Mouse (Mus musculus) spleen, adult 2 months (tissue): ENCODE data around the gene Rnasel. TPM values are rescaled to one million over a fixed set of nuclear protein-coding genes. Genes with fewer than 3 reads are reported as not detected.

Experiments
- DNase-seq, 2 experiments: peaks; one replicate each; pipeline versions ENCODE4 v3.0.0 to v3.0.0-alpha.2; 2012 to 2021; ENCODE audit warnings: low spot score in 2 of 2, low read depth in 1 of 2
- H3K27ac ChIP-seq: fragments of 200-500 bp; 2 replicates; pipeline ENCODE4 v1.5.1; 2012; ENCODE audit warnings: low read length, inconsistent platforms; ENCODE audit not compliant: insufficient read depth
- H3K27me3 ChIP-seq: fragments of 200-500 bp; 2 replicates; pipeline ENCODE4 v1.6.1; 2012; ENCODE audit warnings: mild to moderate bottlenecking, moderate library complexity, low read length, inconsistent platforms; ENCODE audit not compliant: control insufficient read depth, insufficient read depth
- H3K36me3 ChIP-seq: fragments of 200-500 bp; 2 replicates; pipeline ENCODE4 v1.6.1; 2012; ENCODE audit warnings: mild to moderate bottlenecking, low read length, inconsistent platforms; ENCODE audit not compliant: control insufficient read depth, insufficient read depth
- H3K4me1 ChIP-seq: fragments of 200-500 bp; 2 replicates; pipeline ENCODE4 v1.6.1; 2011; ENCODE audit warnings: inconsistent platforms; ENCODE audit not compliant: control insufficient read depth, insufficient read depth, insufficient read length
- H3K4me3 ChIP-seq: fragments of 200-500 bp; 2 replicates; pipeline ENCODE4 v1.5.1; 2011; ENCODE audit warnings: mild to moderate bottlenecking, inconsistent platforms; ENCODE audit not compliant: insufficient read depth, insufficient read length; ENCODE audit errors: extremely low read depth
- CTCF ChIP-seq: fragments of 200-500 bp; IDR thresholded peaks from 2 replicates; pipeline ENCODE4 v1.5.1; 2011; ENCODE audit warnings: mild to moderate bottlenecking, inconsistent platforms; ENCODE audit not compliant: insufficient read depth, insufficient read length, insufficient replicate concordance; ENCODE audit errors: extremely low read depth
- POLR2A ChIP-seq: fragments of 200-500 bp; IDR thresholded peaks from 2 replicates; pipeline ENCODE4 v1.6.1; 2011; ENCODE audit warnings: low read depth, low read length, inconsistent platforms
- WGBS: fragments of 180-500 bp; shearing (Covaris S2); methylation state at CpG from one replicate; pipeline ENCODE4 v1.1.7; 2018; 5-methylcytosine and 5-hydroxymethylcytosine counted together
- polyA plus RNA-seq: library from polyadenylated mRNA; depleted of rRNA; stranded (reverse); fragments of >200 nt; gene quantifications from 2 replicates; pipeline ENCODE4 v1.2.3, GENCODE M21; 2012

Gene Rnasel
- polyA plus RNA-seq, 1 experiment: 7.0 TPM

DNA sequence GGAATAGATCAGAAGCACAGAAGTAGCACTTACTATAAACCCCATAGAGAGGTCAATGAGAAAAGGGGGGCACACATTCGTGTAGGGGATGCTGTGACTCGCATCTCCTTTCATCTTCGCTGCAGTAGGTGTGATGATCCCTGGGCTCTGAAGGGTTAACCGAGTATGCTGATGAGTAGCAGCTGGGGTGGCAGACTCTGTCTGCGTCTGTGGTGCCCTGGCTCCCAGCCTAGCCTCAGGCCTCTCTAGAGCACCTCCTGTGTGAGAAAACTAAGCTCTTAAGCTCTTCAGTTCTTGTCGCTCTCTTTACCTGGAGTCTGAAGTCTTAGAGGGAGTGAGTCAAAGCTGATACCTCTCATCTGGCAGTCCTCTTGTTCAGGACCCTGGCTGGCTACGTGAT is 45.1 kb upstream of the Rnasel start:
- 71% methylated on average over 7 of the region's 7 CpGs for WGBS
- Histone ChIP-seq H3K4me3 (no peak overlapping the region), H3K4me1 (peaks cover 5% of the 10 kb centered on the region; the same call in 1 of the 2 replicates), H3K27ac (no peak overlapping the region), H3K36me3 (no peaks in the 10 kb centered on the region), H3K27me3 (no peaks in the 10 kb centered on the region)
- DNase-seq: no peak
- TF ChIP-seq CTCF: no peak
- no peak for TF ChIP-seq POLR2A

DNA sequence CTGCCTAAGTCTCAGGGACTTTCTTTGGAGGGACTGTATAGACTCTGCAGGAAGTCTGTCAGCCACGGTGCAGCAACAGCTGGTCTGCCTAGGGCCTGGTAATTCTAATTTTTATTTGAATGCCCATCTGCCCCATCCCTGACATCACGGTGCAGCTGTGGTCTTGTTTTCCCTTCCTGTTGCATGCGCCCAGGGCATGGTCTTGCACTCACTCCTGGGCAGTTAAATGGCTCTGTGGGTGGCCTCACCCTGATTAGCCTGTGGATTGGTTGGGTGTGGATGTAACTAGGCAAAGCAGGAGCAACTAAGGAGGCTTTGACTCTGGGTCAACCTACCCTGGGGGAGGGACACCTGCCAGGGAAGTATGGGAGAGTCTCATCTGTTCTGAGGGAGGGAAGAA is 44.2 kb upstream of the Rnasel start:
- H3K27ac ChIP-seq: no peak overlapping the region
- 50% methylated on average over 3 of the region's 3 CpGs for WGBS
- DNase-seq: no peak
- no peaks in the 10 kb centered on the region for H3K36me3 ChIP-seq
- no peaks in the 10 kb centered on the region for H3K27me3 ChIP-seq
- peaks cover 5% of the 10 kb centered on the region; the same call in 1 of the 2 replicates for H3K4me1 ChIP-seq
- no peak for TF ChIP-seq CTCF
- TF ChIP-seq POLR2A: no peak
- no peak overlapping the region for H3K4me3 ChIP-seq

DNA sequence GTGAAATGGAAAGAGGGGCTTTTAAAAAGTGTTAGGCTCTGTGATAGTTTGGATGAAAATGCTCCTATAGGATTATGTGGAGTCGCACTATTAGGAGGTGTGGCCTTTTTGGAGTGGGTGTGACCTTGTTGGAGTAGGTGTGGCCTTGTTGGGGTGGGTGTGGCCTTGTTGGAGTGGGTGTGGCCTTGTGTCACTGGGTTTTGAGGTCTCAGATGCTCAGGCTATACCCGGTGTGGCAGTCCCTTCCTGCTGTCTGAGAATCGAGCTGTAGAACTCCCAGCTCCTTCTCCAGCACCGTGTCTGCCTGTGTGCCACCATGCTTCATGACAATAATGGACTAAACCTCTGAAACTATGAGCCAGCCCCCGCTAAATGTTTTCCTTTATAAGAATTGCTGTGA is 40.6 kb upstream of the Rnasel start:
- TF ChIP-seq POLR2A (no peak), CTCF (no peak)
- WGBS: 90% methylated on average over 5 of the region's 5 CpGs

DNA sequence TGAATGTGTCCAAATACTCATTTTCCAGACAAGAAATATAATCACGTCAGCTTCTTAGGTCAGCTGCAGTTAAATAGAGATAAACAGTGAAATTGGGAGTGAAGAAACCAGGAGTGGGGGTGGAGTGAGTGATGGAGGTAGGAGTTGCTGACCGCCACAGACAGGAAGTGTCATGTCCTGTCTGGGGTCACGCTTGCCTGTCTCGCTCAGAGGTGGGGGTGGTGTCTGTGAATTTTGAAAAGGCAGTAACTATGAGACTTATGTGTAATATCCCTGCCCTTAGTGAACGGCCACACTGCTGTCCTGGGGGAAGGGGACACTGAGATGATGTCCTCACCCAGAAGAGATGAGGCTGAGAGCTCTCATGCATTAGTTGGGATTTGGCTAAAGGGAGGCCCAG is 39.8 kb upstream of the Rnasel start:
- TF ChIP-seq CTCF (no peak), POLR2A (no peak)
- H3K27ac ChIP-seq: no peak overlapping the region
- no peaks in the 10 kb centered on the region for H3K36me3 ChIP-seq
- 22% methylated on average over 5 of the region's 5 CpGs for WGBS
- no peak overlapping the region for H3K4me3 ChIP-seq
- H3K4me1 ChIP-seq: no peaks in the 10 kb centered on the region; the same call in 1 of the 2 replicates
- H3K27me3 ChIP-seq: no peaks in the 10 kb centered on the region
- peak in 1 of 2 experiments; percentile 28 for DNase-seq

More for the DNA sequence above, 40.6 kb upstream of the Rnasel start:
- H3K4me3 ChIP-seq: no peak overlapping the region
- no peak overlapping the region for H3K27ac ChIP-seq
- H3K36me3 ChIP-seq: no peaks in the 10 kb centered on the region
- no peaks in the 10 kb centered on the region for H3K27me3 ChIP-seq
- H3K4me1 ChIP-seq: no peaks in the 10 kb centered on the region; the same call in 1 of the 2 replicates
- no peak for DNase-seq

DNA sequence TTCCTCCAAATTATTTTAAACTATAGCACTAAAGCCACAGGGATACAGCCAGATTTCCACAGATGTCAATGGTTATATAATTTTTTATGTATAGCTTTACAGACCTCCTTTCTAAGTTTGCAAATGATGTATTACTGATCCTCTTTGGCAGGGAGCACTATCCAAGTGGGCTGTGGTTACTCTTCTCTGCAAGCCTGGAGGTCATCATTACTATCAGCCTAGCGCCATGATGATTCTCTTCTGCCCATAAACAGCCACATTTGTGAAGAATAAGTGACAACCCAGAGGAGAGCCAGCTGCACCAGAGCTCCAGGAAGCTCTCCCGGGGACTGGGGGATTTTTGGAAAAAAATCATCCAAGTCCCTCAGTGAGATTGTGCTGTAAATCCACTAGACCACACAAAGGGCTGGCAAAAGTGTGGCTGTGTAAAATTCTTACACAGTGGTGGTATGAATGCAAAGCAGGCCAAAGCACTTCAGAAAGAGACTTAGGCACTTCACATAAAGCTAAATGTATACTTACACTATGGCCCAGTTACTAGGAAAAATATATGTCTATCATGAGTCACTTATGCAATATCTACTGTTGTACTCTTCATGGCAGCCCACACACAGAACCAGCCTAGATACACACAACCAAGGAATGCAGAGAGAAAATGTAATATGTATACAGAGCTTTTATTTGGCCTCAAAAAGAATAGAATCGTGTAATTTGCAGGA is 37.5 kb upstream of the Rnasel start:
- Histone ChIP-seq H3K4me1 (no peaks in the 10 kb centered on the region; the same call in 1 of the 2 replicates), H3K4me3 (no peak overlapping the region), H3K36me3 (no peaks in the 10 kb centered on the region), H3K27ac (no peak overlapping the region), H3K27me3 (no peaks in the 10 kb centered on the region)
- no peak for TF ChIP-seq CTCF
- no peak for TF ChIP-seq POLR2A
- DNase-seq: no peak
- 90% methylated on average over 3 of the region's 3 CpGs for WGBS

DNA sequence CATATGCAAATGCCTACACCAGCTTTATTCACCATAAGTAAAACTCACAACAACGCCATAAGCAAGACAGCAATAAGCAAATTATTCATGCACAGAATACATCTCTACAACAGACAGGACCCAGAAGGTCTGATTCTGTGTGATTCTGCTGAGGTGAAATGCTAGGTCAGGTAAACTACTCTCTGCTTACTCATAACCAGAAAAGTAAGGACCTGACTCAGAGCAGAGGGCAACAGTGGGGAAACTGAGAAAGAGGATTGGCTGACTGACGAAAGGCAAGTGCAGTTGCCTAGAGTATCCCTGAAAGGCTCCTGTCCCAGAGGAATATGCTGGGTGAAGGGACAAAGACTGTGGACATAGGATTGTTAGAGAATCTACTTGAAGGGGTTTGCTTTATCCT is 36.6 kb upstream of the Rnasel start:
- no peak for DNase-seq
- WGBS: 84% methylated on average over 2 of the region's 2 CpGs

DNA sequence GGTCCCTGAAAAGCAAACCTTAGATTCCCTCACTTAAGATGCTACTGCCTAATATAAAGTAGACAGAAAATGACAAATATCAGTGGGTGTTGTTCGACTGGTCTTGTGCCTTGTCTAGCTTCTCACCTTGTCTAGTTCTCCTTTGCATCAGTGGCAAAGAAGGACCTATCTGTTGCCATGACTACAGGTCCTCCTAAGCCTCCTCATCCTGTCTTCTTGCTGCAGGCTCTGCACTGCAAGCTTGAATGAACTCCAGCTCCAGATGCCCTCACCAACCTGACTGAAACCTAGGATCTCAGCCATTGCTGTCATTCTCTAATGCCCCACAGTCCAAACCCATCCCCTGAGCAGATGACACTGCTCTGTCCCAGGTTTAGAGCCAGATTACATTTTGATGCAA is 31.2 kb upstream of the Rnasel start:
- WGBS: 72% methylated on average over 1 of the region's 1 CpGs
- Histone ChIP-seq H3K4me1 (no peaks in the 10 kb centered on the region), H3K27ac (no peak overlapping the region), H3K27me3 (no peaks in the 10 kb centered on the region), H3K4me3 (no peak overlapping the region), H3K36me3 (no peaks in the 10 kb centered on the region)
- DNase-seq: no peak
- TF ChIP-seq CTCF: no peak
- TF ChIP-seq POLR2A: no peak

More for the DNA sequence above, 36.6 kb upstream of the Rnasel start:
- no peaks in the 10 kb centered on the region for H3K36me3 ChIP-seq
- H3K27me3 ChIP-seq: no peaks in the 10 kb centered on the region
- TF ChIP-seq CTCF (no peak), POLR2A (no peak)
- no peak overlapping the region for H3K4me3 ChIP-seq
- H3K27ac ChIP-seq: no peak overlapping the region
- H3K4me1 ChIP-seq: no peaks in the 10 kb centered on the region; the same call in 1 of the 2 replicates
